Mouse (Mus musculus): ENCODE measurements at regions not wholly inside any gene's neighbourhood (a gene's known extent, or its start where the extent isn't known, plus 50 kb on each side); places are given as distances from the start of the nearest gene placed in this dataset.

GRCm38 (mm10) chr12:90469754-90470153 is 268.5 kb downstream of the Dio2 start:
- H3K4me2 ChIP-seq = no peak overlapping the region
- no peaks in the 10 kb centered on the region for H3K4me1 ChIP-seq
- ATAC-seq (ENCODE audit: extremely low read depth, insufficient number of reproducible peaks, low FRiP score, low TSS enrichment) = no peak
- no peak overlapping the region for H3K9ac ChIP-seq
- no peaks in the 10 kb centered on the region for H3K9me3 ChIP-seq
- no peaks in the 10 kb centered on the region for H3K27me3 ChIP-seq (replicated peaks)
- no peaks in the 10 kb centered on the region for H3K36me3 ChIP-seq
- no peak overlapping the region for H3K27ac ChIP-seq (replicated peaks)
- no peak overlapping the region for H3K4me3 ChIP-seq
- 55% methylated on average over 1 of the region's 1 CpGs for WGBS

DNA sequence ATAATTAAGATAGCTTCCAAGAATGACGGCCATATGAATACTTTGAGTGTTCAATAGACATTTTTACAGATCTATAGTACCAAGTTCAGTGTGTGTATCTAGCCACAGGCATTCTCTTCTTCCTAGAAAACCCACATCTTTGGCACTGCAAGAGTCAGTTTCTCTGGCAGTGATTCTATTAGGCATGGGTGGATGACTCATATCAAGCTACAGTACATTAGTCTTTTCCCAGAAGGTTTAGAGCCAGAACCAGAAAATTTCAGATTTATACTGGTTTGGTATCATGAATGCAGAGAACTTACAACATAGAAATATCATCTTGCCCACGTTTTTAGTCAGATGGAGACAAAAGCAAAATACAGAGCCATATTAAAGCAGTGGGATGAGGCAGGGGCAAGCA is 278.1 kb downstream of the Dio2 start:
- 56% methylated on average over 2 of the region's 2 CpGs for WGBS
- ATAC-seq (ENCODE audit: extremely low read depth, insufficient number of reproducible peaks, low FRiP score, low TSS enrichment) = no peak
- no peak overlapping the region for H3K4me2 ChIP-seq
- H3K27me3 ChIP-seq (replicated peaks) = no peaks in the 10 kb centered on the region
- H3K4me3 ChIP-seq = no peak overlapping the region
- no peaks in the 10 kb centered on the region for H3K36me3 ChIP-seq
- H3K4me1 ChIP-seq = no peaks in the 10 kb centered on the region
- H3K27ac ChIP-seq (replicated peaks) = no peak overlapping the region
- H3K9ac ChIP-seq = no peak overlapping the region
- no peaks in the 10 kb centered on the region for H3K9me3 ChIP-seq

DNA sequence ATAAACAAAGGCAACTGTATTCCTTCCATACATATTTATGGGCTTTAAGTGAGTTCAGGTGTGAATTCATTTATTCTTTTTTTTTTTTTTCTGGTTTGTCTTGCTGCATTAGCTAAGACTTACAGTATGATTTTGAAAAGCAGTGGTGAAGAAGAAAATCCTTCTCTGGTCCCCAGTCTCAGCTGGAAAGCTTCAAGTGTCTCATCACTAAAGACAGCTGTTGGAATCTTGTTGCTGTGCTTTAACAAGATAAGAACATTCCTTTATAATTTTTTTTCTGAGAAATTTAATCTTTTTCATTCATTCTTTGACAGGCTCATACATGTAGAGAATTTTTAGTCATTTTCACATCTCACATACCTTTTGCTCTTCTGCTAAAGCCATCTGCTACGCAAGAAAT is 297.6 kb downstream of the Dio2 start:
- Histone ChIP-seq H3K4me2 (no peak overlapping the region), H3K27me3 (replicated peaks) (no peaks in the 10 kb centered on the region), H3K4me3 (no peak overlapping the region), H3K9ac (no peak overlapping the region), H3K36me3 (no peaks in the 10 kb centered on the region), H3K9me3 (peaks cover 2% of the 10 kb centered on the region; the same call in 1 of the 2 replicates), H3K27ac (replicated peaks) (no peak overlapping the region), H3K4me1 (no peaks in the 10 kb centered on the region)
- no peak for ATAC-seq (ENCODE audit: extremely low read depth, insufficient number of reproducible peaks, low FRiP score, low TSS enrichment)
- WGBS = 74% methylated on average over 1 of the region's 1 CpGs

GRCm38 (mm10) chr12:90425276-90426063 is 312.8 kb downstream of the Dio2 start:
- 63% methylated on average over 8 of the region's 8 CpGs for WGBS
- no peak overlapping the region for H3K4me3 ChIP-seq

GRCm38 (mm10) chr12:90417590-90418221 is 320.5 kb downstream of the Dio2 start:
- 71% methylated on average over 2 of the region's 2 CpGs for WGBS
- ATAC-seq (ENCODE audit: extremely low read depth, insufficient number of reproducible peaks, low FRiP score, low TSS enrichment) = no peak
- Histone ChIP-seq H3K9me3 (no peaks in the 10 kb centered on the region), H3K27ac (replicated peaks) (no peak overlapping the region), H3K27me3 (replicated peaks) (no peaks in the 10 kb centered on the region), H3K4me3 (no peak overlapping the region), H3K36me3 (no peaks in the 10 kb centered on the region), H3K4me2 (no peak overlapping the region), H3K4me1 (no peaks in the 10 kb centered on the region), H3K9ac (no peak overlapping the region)

More at GRCm38 (mm10) chr12:90425276-90426063, 312.8 kb downstream of the Dio2 start:
- H3K36me3 ChIP-seq = no peaks in the 10 kb centered on the region
- no peaks in the 10 kb centered on the region for H3K4me1 ChIP-seq
- no peaks in the 10 kb centered on the region for H3K27me3 ChIP-seq (replicated peaks)
- H3K4me2 ChIP-seq = no peak overlapping the region
- no peaks in the 10 kb centered on the region for H3K9me3 ChIP-seq
- H3K9ac ChIP-seq = no peak overlapping the region
- no peak overlapping the region for H3K27ac ChIP-seq (replicated peaks)
- ATAC-seq (ENCODE audit: extremely low read depth, insufficient number of reproducible peaks, low FRiP score, low TSS enrichment) = no peak

- ATAC-seq (ENCODE audit: extremely low read depth, insufficient number of reproducible peaks, low FRiP score, low TSS enrichment) = no peak
- WGBS = 40% methylated on average over 3 of the region's 3 CpGs
- Histone ChIP-seq H3K4me3 (no peak overlapping the region), H3K27ac (replicated peaks) (peak overlapping the region; percentile 46; the same call in 1 of the 2 replicates), H3K4me2 (0 out of 2 replicates have a peak overlapping the region, but pooled peaks have one; percentile 7), H3K27me3 (replicated peaks) (no peaks in the 10 kb centered on the region), H3K36me3 (no peaks in the 10 kb centered on the region), H3K4me1 (0 out of 2 replicates have a peak, but pooled peaks cover 7% of the 10 kb centered on the region), H3K9me3 (no peaks in the 10 kb centered on the region), H3K9ac (no peak overlapping the region)
Measured at GRCm38 (mm10) chr12:90408716-90409115, 329.5 kb downstream of the Dio2 start.

DNA sequence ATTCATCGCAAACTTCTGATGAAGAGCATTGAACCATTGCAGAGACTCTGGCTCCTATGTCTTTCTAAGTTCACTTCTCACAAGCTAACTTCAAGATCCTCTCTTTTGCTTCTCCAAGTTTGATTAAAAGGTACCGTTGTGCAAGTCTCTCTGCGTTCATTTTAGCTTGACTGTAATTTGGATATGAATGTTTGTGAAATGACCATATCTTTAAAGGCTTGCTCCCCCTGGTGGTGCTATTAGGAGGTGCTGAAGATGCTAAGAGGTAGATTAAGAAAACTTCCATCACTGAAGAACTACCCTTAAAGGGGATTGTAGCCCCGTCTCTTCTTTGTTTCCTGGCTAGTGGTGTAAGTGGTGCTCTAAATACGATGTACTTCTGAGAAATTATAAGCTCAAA is 339.7 kb downstream of the Dio2 start:
- H3K27ac ChIP-seq (replicated peaks) = no peak overlapping the region
- no peak for ATAC-seq (ENCODE audit: extremely low read depth, insufficient number of reproducible peaks, low FRiP score, low TSS enrichment)
- no peak overlapping the region for H3K9ac ChIP-seq
- no peak overlapping the region for H3K4me2 ChIP-seq
- 72% methylated on average over 5 of the region's 5 CpGs for WGBS
- no peak overlapping the region for H3K4me3 ChIP-seq
- no peaks in the 10 kb centered on the region for H3K4me1 ChIP-seq
- H3K36me3 ChIP-seq = no peaks in the 10 kb centered on the region
- no peaks in the 10 kb centered on the region for H3K27me3 ChIP-seq (replicated peaks)
- H3K9me3 ChIP-seq = no peaks in the 10 kb centered on the region
